Mouse (Mus musculus) right cerebral cortex, postnatal 4 days (tissue): ENCODE measurements around the gene Mamdc4.

Source experiments
- DNase-seq: peaks from one replicate; pipeline ENCODE4 v3.0.0-alpha.2; 2022

Gene Mamdc4

GRCm38 (mm10) chr2:25574579-25575431 is at the start of gene Mamdc4, which contains the start of gene Phpt1:
Gene Mamdc4 (minus strand): TSS chr2:25574845.
Gene Phpt1 (minus strand): TSS chr2:25575224.
- DNase-seq: peak; percentile 90

- DNase-seq: peak; percentile 85
These were observed 46.9 kb upstream of the Mamdc4 start, which contains the start of gene Tmem141 for GRCm38 (mm10) chr2:25621229-25622200. Gene Tmem141 (minus strand): TSS chr2:25622005.

GRCm38 (mm10) chr2:25620852-25621228 is 46.2 kb upstream of the Mamdc4 start:
- no peak for DNase-seq

GRCm38 (mm10) chr2:25620386-25620785 is 45.7 kb upstream of the Mamdc4 start:
- DNase-seq: no peak

GRCm38 (mm10) chr2:25617578-25617977 is 42.9 kb upstream of the Mamdc4 start, which contains the start of gene Ccdc183:
Gene Ccdc183 (minus strand): TSS chr2:25617678.
- no peak for DNase-seq

- no peak for DNase-seq
These were observed 41.8 kb upstream of the Mamdc4 start for GRCm38 (mm10) chr2:25616398-25616797.

- DNase-seq: no peak
These were observed 34.0 kb upstream of the Mamdc4 start for GRCm38 (mm10) chr2:25608671-25609070.

GRCm38 (mm10) chr2:25607761-25608622 is 33.3 kb upstream of the Mamdc4 start, which contains the start of gene Rabl6:
Gene Rabl6 (minus strand): TSS chr2:25608521.
- peak; percentile 88 for DNase-seq

GRCm38 (mm10) chr2:25602526-25602925 is 27.9 kb upstream of the Mamdc4 start:
- no peak for DNase-seq

GRCm38 (mm10) chr2:25600037-25600436 is 25.4 kb upstream of the Mamdc4 start:
- DNase-seq: no peak

GRCm38 (mm10) chr2:25598749-25599148 is 24.1 kb upstream of the Mamdc4 start:
- no peak for DNase-seq

- no peak for DNase-seq
These were observed 22.3 kb upstream of the Mamdc4 start for GRCm38 (mm10) chr2:25596765-25597510.

- no peak for DNase-seq
These were observed 17.2 kb upstream of the Mamdc4 start for GRCm38 (mm10) chr2:25591863-25592262.

GRCm38 (mm10) chr2:25588227-25588907 is 13.7 kb upstream of the Mamdc4 start:
- no peak for DNase-seq

- DNase-seq: no peak
These were observed 12.6 kb upstream of the Mamdc4 start for GRCm38 (mm10) chr2:25587290-25587689.

- no peak for DNase-seq
These were observed 11.0 kb upstream of the Mamdc4 start for GRCm38 (mm10) chr2:25585601-25586000.

GRCm38 (mm10) chr2:25584856-25585255 is 10.2 kb upstream of the Mamdc4 start:
- DNase-seq: no peak

GRCm38 (mm10) chr2:25584152-25584551 is 9.5 kb upstream of the Mamdc4 start:
- DNase-seq: no peak

- no peak for DNase-seq
These were observed 8.9 kb upstream of the Mamdc4 start for GRCm38 (mm10) chr2:25583571-25583970.

GRCm38 (mm10) chr2:25583120-25583481 is 8.5 kb upstream of the Mamdc4 start:
- no peak for DNase-seq
